Mouse (Mus musculus) heart, postnatal 0 days (tissue): ENCODE measurements around the gene Ascc2.

ENCODE experiments used
- CTCF ChIP-seq: IDR thresholded peaks from 2 replicates; pipeline ENCODE4 v1.5.1; 2016; ENCODE audit warnings: antibody characterized with exemption, control low read depth, low read depth
- EP300 ChIP-seq: IDR thresholded peaks from 2 replicates; pipeline ENCODE4 v1.6.1; 2016; ENCODE audit warnings: antibody characterized with exemption, low read depth

- no peak for TF ChIP-seq CTCF
- TF ChIP-seq EP300, result no peak
Measured at GRCm38 (mm10) chr11:4720393-4720792, 82.8 kb downstream of the Ascc2 start.
